Mouse (Mus musculus) G1E (cell line): Measurements from ENCODE around the gene Gpx3. TPM values are rescaled to one million over a fixed set of nuclear protein-coding genes. Genes with fewer than 3 reads are reported as not detected.
"Not testable (repeated sequence)": the region's sequence is repeated elsewhere in the genome, so short reads cannot be mapped to it uniquely, and the experiment has no call there.

Experiments
- ATAC-seq: 2 replicates; pipeline ENCODE4 v1.8.0; 2016; ENCODE audit warnings: mild to moderate bottlenecking; ENCODE audit not compliant: insufficient number of reproducible peaks, poor library complexity, low FRiP score, severe bottlenecking; ENCODE audit errors: extremely low read depth
- DNase-seq: peaks from one replicate; pipeline ENCODE4 v3.0.0; 2012; ENCODE audit warnings: low spot score
- H3K27me3 ChIP-seq: 2 replicates; pipeline ENCODE4 v1.6.1; 2012; ENCODE audit warnings: mild to moderate bottlenecking, low read length, inconsistent platforms; ENCODE audit not compliant: insufficient read depth
- H3K36me3 ChIP-seq: replicated peaks from 2 replicates; pipeline ENCODE3; 2012; ENCODE audit warnings: mild to moderate bottlenecking, inconsistent platforms
- H3K4me1 ChIP-seq: 2 replicates; pipeline ENCODE4 v1.6.1; 2012; ENCODE audit warnings: low read depth, low read length, inconsistent platforms, mixed read lengths; ENCODE audit not compliant: insufficient read depth
- H3K4me3 ChIP-seq: 2 replicates; pipeline ENCODE4 v1.5.1; 2012; ENCODE audit warnings: low read depth, mild to moderate bottlenecking, inconsistent platforms, low read length, moderate library complexity, mixed read lengths
- H3K9me3 ChIP-seq: replicated peaks from 2 replicates; pipeline ENCODE4 v1.6.1; 2012; ENCODE audit warnings: inconsistent platforms
- CTCF ChIP-seq: IDR thresholded peaks from 2 replicates; pipeline ENCODE4 v1.5.1; 2012; ENCODE audit warnings: low read depth, low read length, inconsistent platforms, mixed read lengths
- GATA1 ChIP-seq: IDR thresholded peaks from 2 replicates; pipeline ENCODE4 v1.6.1; 2012; ENCODE audit warnings: borderline replicate concordance, low read length, inconsistent platforms, mixed read lengths
- GATA2 ChIP-seq: IDR thresholded peaks from 2 replicates; pipeline ENCODE4 v1.6.1; 2012; ENCODE audit warnings: low read depth, low read length, inconsistent platforms, borderline replicate concordance
- POLR2AphosphoS5 ChIP-seq: IDR thresholded peaks from 2 replicates; pipeline ENCODE4 v1.6.1; 2012; ENCODE audit warnings: low read depth, low read length, inconsistent platforms; ENCODE audit not compliant: insufficient replicate concordance
- TAL1 ChIP-seq: conservative IDR thresholded peaks from 2 replicates; pipeline ENCODE4 v1.6.1; 2012; ENCODE audit warnings: low read depth, low read length, inconsistent platforms, mixed read lengths
- polyA plus RNA-seq: library from polyadenylated mRNA; stranded (reverse); fragments of >175 nt; gene quantifications from 2 replicates; pipeline ENCODE4 v1.2.3, GENCODE M21; 2012
- total RNA-seq, 2 experiments: library from RNA; stranded (forward) in 1 of 2; stranded (reverse) in 1 of 2; fragments of 200-1000 nt in 1 of 2; fragments of >200 nt in 1 of 2; fragmentation: Nextera tagmentation in 1 of 2; gene quantifications; 2 replicates each; pipeline ENCODE4 v1.2.3; 2014 to 2017

The Gpx3 gene
- total RNA-seq (2014; fragmentation: Nextera tagmentation): not detected in 2 replicates
- total RNA-seq (2017): not detected in 2 replicates
- not detected in 2 replicates for polyA plus RNA-seq

DNA sequence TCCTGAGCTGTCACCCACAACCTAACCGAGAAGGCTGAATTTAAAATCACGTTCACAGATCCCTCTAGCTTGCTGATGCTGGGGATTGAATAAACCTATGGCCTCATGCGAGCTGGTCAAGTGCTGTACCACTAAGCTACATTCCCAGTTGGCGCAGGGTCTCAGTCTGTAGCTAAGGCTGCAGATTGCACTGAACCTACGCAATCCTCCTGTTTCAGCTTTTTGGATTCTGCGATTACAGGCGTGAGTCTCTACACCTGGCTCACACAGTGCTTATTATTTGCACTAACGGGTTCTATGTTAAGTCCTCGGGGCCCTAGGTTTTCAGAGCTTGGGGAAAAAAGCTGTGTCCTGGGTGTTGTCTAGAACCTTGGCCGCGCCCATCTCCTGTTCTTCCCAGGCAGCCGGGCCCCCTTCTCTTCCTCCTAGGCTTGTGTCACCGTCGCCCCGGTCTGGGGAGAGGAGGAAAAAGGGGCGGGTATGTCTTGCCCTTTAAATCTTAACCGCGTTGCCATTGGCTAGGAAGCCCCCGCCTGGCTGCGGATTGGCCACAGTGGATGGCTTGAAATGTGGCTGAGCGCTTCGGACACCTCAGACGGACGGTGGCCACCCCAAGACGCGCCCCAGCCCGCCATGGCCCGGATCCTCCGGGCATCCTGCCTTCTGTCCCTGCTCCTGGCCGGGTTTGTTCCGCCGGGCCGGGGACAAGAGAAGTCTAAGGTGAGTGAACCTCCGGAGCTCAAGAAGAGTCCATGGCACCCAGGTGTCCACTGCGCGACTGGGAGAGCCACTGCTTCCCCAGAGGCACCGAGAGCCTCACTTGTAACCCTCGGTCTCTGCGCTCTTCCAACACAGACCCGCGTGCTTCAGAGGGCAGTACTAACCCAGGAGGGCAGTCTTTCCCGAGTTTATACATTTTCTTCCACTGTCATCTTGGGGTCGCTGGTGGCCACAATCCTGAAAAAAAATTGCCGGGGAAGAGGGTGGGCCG lies at the start of gene Gpx3:
Gene Gpx3, plus strand, starts transcription at position 121 of the 991 bp plus-strand sequence.
- no peak within 1 kb of the TSS for H3K4me3 ChIP-seq
- DNase-seq: no peak
- ATAC-seq: no peak

GRCm38 (mm10) chr11:54858880-54859279 lies 43.4 kb upstream of the Gpx3 start:
- H3K4me3 ChIP-seq: peak overlapping the region; percentile 54; the same call in 1 of the 2 replicates
- not testable (repeated sequence) for ATAC-seq, H3K27me3 ChIP-seq, H3K36me3 ChIP-seq, H3K9me3 ChIP-seq, DNase-seq
- H3K4me1 ChIP-seq: peaks cover 29% of the 10 kb centered on the region

More for the DNA sequence above, at the start of gene Gpx3:
- H3K4me1 ChIP-seq: no peaks in the 10 kb centered on the region; the same call in 1 of the 2 replicates
- no peaks in the 10 kb centered on the region for H3K36me3 ChIP-seq
- no peaks in the 10 kb centered on the region for H3K9me3 ChIP-seq
- H3K27me3 ChIP-seq: peaks cover 13% of the 10 kb centered on the region
- TF ChIP-seq POLR2AphosphoS5 (no peak), TAL1 (no peak), GATA2 (no peak), CTCF (no peak), GATA1 (no peak)

DNA sequence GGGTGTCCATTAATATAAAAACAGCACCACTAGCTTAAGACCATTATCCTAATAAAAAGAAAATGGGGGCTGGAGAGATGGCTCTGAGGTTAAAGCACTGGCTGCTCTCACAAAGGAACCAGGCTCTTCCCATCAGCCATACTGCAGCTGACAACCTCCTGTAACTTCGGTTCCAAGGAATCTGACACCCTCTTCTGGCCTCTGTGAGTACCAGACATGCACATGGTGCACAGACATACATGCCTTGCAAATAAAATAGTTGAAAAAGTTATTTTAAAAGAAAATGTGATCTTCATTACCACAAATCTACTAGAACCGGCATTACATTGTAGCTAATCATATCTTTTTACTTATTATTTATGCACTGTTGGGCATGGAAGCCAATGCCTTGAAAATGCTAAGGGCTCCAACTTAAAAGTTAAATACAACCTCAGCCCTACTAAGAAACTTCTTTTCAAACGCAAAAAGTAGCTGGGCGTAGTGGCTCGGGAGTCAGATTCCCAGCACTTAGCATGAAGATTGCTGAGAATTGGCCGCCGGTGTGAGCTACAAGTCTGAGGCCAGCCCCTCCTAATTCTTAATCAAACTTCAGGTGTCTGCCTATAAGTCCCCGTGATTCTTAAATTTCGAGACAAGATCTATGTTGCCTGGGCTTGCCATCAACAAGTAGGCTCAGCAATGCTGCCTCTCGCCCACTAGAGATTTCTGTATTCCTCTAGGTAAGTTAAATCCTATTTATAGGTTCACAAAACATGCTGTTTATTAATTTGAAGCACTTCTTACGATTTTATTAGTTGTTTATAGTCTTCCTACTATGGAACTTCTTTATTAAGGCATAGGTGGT lies 42.7 kb upstream of the Gpx3 start:
- TF ChIP-seq GATA2 (no peak), TAL1 (no peak), CTCF (no peak), POLR2AphosphoS5 (no peak), GATA1 (no peak)
- DNase-seq (peak; percentile 41), ATAC-seq (no peak)
- Histone ChIP-seq H3K4me3 (peak overlapping the region; percentile 85), H3K9me3 (0 out of 2 replicates have a peak, but pooled peaks cover 4% of the 10 kb centered on the region), H3K36me3 (peaks cover 2% of the 10 kb centered on the region), H3K27me3 (no peaks in the 10 kb centered on the region), H3K4me1 (peaks cover 29% of the 10 kb centered on the region)

DNA sequence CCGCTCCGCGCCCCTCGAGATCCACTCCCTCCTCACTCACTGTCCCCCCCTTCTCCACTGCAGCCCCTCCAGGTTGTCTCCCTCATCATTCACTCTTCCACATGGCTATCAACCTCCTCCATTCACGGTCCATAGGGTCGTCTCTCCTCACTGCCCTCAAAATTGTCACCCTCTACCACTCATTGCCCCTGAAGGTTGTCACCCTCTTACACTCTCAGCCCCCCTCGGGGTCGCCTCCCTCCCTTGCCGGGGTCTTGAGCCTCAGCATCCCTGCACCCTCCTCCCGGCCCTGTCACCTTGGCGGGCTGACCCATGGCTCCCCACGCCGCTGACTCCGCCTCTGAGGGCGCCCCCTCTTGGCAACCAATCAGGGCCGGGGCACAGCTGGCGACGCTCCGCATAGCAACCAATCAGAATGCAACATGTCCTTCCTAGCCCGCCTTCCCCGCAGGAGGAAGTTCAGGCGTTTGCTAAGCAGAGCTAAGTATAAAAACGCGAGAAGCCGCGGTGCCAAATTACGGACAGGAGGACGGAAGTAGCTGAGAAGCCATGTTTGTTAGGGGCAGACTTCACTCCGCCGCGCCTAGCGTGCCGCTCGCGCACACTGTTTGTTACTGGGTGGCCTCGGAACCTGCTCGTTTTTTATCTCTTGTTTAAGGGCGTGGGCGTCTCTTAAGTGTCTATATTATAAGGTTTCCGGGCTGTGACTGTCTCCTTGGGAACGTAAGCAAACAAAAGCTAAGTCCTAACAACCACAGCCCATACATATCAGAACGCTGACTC lies 41.8 kb upstream of the Gpx3 start, which contains the start of gene Lyrm7:
Gene Lyrm7, minus strand, starts transcription at position 661 of the 783 bp plus-strand sequence.
- H3K27me3 ChIP-seq: no peaks in the 10 kb centered on the region
- H3K4me1 ChIP-seq: peaks cover 35% of the 10 kb centered on the region
- DNase-seq (peak; percentile 99), ATAC-seq (peak; percentile 96)
- H3K36me3 ChIP-seq: peaks cover 2% of the 10 kb centered on the region
- peak within 1 kb of the TSS; percentile 85 for H3K4me3 ChIP-seq
- 0 out of 2 replicates have a peak, but pooled peaks cover 4% of the 10 kb centered on the region for H3K9me3 ChIP-seq
- TF ChIP-seq POLR2AphosphoS5: no peak
- no peak for TF ChIP-seq GATA2
- no peak for TF ChIP-seq GATA1
- no peak for TF ChIP-seq TAL1
- TF ChIP-seq CTCF: no peak

DNA sequence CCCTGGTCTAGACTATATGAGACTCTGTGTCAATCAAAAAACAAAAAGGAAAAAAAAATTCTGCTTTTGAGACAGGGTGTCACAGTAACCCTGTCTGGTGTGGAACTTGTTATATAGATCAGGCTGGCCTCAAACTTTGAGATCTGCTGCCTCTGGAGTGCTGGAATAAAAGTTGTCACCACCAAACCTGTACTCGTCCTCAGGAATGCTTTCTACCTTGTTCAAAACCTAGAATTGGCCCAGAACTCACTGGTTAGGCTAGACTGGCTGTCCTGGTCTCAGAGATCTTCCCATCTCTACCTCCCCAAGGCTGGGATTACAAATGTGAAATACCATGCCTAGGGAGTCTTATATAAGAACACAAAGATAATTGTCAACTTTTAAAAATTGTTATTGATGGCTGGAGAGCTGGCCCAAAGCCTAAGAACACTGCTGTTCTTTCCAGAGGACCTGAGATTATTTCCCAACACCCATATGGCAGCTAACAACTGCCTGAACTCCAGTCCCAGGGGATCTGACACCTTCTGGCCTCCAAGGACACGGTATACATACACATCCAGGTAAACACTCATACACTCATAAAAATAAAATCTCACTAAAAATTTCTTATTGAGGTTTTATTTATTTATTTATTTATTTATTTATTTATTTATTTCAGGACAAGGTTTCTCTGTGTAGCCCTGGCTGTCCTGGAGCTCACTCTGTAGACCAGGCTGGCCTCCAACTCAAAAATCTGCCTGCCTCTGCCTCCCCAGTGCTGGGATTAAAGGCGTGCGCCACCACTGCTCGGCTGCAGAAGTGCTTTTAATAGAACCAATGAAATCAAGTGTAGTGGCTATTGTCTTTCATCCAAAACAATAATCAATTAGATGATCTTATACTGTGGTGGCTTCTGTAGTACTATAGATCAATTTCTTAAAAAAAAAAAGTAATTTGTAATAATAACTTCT lies 40.5 kb upstream of the Gpx3 start:
- no peak for TF ChIP-seq GATA1
- no peak for TF ChIP-seq POLR2AphosphoS5
- TF ChIP-seq CTCF: no peak
- no peak for TF ChIP-seq TAL1
- no peak for TF ChIP-seq GATA2
- DNase-seq: no peak
- H3K9me3 ChIP-seq: 0 out of 2 replicates have a peak, but pooled peaks cover 3% of the 10 kb centered on the region
- no peak for ATAC-seq
- H3K27me3 ChIP-seq: no peaks in the 10 kb centered on the region
- H3K4me1 ChIP-seq: peaks cover 44% of the 10 kb centered on the region
- peak overlapping the region; percentile 85; the same call in 1 of the 2 replicates for H3K4me3 ChIP-seq
- H3K36me3 ChIP-seq: peaks cover 2% of the 10 kb centered on the region
